Mouse (Mus musculus) fibroblast of lung, adult 2 months (primary cell): ENCODE results near the gene Plin3.

Source experiments
- DNase-seq: peaks from one replicate; pipeline ENCODE4 v3.0.0-alpha.2; 2011; ENCODE audit warnings: low read depth

Plin3 gene

GRCm38 (mm10) chr17:56300186-56300585 lies 7.5 kb upstream of the Plin3 start, which contains the start of gene Arrdc5:
Gene Arrdc5, minus strand, starts transcription at chr17:56300286.
- DNase-seq = no peak

GRCm38 (mm10) chr17:56298238-56298637 lies 5.6 kb upstream of the Plin3 start:
- DNase-seq = no peak

DNA sequence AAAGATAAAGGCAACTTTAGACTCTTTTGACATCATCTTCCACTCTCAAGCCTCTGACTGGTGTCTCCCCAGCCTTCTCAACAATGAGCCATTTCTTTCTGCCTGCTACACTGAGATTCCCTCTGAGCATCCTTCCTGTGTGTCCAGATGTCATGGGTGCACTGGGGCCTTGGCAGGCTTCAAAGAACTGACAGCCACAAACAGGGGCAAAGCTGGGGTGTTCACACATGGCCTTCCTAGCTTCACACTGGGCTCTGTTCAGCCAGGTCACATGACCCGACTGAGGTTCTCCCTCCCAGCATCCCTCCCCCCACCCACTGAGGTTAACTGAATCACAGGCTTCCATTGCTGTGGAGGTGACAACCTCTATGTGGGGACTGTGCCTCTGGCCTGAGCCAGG lies 3.5 kb upstream of the Plin3 start:
- no peak for DNase-seq

GRCm38 (mm10) chr17:56294241-56294640 lies 1.6 kb upstream of the Plin3 start:
- DNase-seq = no peak

- no peak for DNase-seq
Observed at GRCm38 (mm10) chr17:56293291-56293690, 618 bp upstream of the Plin3 start.

DNA sequence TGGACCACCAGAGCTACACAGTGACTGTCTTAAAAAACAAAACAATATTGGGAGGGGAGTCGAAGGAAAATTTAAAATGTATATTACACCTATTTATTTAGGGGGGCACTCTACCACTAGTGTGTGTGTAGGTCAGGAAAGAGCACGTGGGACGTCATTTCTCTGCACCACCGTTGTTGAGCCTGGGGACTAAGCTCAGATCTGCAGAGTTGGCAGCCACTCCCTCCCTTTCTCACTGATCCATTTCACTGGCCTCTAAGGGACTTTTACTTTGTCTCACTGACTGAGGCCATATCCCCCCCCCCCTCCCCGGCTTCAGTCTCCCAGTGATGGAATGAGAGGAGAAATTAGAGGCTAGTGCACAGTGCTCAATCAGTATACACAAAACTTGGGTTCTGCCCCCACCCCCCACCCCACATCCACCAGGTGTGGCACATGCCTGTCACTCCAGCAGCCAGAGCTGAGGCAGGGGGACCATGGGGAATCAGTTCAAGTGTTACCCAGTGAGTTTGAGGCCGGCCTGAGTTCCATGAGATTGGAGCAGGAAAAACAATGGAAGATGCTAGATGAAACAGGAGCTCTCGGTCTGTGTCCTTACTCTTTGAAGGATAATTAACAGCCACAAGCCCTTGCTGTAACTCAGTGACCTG lies 722 bp downstream of the Plin3 start:
- no peak for DNase-seq

DNA sequence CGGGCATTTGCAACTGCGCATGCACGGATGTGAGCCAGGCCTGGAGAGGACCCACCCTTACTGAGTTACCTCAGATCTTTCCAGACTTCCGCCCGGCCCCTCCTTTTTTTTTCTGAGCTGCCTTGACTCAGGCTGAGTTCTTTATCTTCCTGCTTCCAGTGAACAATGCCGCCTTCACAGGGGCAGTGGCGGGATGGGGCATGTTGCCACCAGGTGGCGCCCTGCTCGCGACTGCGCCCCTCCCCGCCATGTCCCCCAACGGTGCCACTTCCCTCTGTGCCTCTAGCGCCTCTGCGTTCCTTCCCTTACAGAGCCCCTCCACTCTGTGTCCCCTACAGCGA lies 1.5 kb downstream of the Plin3 start:
- peak; percentile 89 for DNase-seq

DNA sequence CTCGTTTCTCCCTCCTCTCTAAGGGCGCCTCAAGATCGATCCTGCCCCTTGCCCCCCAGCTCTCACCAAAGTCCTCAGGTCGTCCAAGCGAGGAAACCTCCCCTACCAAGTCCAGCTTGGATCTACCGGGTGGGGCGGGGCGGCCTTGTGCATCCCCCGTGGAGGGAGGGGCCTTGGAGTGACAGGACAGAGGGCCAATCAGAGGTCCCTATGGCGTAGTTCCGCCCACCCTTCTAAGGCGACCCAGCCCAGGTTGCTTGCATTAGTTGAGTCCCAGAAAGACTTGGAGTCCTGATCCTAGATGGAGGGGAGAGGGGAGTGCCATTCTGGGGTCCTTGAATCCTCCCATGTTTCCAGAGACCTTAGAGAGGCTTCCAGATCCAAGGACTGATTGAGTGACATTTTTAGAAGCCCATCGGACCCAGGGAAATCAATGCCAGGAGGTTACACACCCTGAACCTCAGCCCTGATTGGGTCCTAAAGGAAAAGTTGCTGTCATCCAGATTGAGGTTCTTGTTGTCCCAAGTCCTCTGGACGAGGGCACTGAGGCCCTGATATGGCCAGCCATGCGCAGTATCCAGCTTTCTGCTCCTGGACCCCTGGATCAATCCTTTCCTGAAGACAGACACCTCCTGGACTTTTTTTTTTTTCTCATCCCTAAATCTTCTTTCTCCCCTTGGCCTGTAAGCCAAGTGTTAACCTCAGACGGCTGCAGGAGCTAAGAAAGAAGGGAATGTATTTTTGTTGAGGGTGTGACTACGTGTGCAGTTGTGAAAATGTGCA lies 2.1 kb downstream of the Plin3 start:
- DNase-seq = peak; percentile 96

DNA sequence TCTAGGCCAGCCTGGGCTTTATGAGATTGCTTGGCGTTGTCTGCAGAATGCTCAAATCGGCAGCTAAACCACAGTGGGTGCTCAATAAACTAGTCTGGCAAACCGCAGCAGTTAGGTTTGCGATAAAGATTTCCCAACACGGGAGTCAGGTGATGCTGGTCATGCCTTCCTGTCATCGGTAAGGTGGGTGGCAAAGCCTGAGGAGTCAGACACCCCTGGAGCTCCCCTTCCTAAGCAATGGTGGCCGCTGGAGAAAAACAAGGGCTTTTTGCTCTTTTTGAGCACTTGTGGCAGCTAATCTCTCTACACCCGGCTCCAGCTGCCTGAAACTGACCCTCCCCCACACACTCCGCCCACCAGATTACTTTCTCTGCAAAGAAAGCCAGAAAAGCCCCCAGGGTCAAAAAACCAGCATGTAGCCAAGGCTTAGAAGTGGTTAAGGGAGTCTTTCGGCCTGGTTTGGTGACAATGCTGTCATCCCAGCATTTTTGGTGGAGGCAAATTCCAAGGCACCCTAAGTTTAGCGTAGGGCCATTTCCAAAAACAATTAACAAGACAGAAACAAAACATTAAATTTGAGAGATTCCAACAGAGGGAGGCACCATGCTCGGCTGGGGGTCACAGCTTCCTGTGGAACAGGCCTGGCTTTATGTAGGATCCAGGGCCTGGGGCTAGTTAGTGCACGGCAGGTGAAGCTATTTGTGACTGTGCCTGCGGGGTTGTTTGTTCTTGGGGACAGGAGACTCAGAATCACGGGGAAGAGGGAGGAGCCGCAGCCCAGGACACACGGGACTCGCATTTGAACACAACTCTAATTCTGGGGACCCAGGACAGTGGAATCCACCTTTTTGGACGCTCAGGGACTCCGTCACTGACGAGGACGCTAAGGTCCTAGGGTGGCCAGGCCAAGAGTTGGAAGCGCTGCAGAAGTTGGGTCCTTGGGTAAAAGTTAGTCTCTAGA lies 3.0 kb downstream of the Plin3 start:
- no peak for DNase-seq

DNA sequence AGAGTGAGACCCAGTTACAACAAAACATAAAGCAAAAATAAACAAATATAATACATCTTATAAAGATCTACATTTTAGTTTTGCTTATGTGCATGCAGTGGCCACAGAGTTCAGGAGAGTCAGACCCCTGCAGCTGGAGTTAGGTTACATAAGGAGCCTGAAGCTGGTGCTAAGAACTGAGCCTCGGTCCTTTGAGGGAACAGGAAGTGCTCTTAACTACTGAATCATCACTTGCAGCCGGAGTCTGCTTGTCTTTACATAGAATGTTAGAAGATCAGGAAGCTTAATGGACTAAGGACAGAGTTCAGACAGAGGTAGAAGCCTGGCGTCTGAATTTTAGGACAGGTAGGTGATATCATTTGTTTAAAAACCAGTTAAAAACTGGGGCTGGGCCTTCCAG lies 3.8 kb downstream of the Plin3 start:
- no peak for DNase-seq

DNA sequence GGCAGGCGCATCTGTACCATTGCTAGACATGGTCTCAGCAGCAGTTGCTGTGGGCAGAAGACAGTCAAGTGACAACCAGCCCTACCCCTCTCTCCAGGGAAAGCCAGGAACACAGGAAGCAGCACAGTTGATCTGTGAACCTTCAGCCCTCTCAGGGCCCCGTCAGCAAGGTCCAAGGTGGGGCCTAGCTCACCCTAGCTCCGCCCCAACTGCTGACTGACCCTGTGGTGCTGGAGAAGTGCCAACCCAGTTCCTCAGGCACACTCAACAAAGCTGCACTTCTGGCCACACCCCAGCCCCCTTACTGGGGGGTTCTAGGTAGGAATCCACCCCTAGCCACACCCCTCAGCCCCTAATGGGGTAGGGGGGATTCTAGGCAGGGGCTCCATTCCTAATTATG lies 4.8 kb downstream of the Plin3 start:
- no peak for DNase-seq

DNA sequence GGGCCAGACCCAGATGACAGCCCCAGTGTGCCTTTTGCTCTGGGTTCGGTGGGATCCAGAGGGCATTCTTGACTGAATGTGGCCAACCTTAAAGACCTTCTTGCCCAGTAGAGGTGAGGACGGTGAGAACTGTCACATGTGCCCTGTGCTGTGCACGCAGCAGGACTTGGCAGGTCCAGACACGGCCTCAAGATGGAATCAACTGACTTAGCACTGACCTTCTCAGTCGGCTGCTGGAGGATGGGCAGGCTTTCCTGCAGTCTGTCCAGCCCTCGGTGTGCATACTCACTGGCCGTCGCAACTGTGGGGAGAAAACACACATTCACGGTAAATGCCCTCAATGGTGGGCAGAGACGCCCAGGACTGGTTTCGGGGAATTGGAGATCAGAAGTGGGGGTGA lies 6.7 kb downstream of the Plin3 start:
- no peak for DNase-seq

GRCm38 (mm10) chr17:56283316-56283715 lies 9.4 kb downstream of the Plin3 start:
- no peak for DNase-seq

- no peak for DNase-seq
Observed at GRCm38 (mm10) chr17:56282802-56283201, 9.9 kb downstream of the Plin3 start.

- DNase-seq = no peak
Observed at GRCm38 (mm10) chr17:56281193-56281592, 11.5 kb downstream of the Plin3 start.

DNA sequence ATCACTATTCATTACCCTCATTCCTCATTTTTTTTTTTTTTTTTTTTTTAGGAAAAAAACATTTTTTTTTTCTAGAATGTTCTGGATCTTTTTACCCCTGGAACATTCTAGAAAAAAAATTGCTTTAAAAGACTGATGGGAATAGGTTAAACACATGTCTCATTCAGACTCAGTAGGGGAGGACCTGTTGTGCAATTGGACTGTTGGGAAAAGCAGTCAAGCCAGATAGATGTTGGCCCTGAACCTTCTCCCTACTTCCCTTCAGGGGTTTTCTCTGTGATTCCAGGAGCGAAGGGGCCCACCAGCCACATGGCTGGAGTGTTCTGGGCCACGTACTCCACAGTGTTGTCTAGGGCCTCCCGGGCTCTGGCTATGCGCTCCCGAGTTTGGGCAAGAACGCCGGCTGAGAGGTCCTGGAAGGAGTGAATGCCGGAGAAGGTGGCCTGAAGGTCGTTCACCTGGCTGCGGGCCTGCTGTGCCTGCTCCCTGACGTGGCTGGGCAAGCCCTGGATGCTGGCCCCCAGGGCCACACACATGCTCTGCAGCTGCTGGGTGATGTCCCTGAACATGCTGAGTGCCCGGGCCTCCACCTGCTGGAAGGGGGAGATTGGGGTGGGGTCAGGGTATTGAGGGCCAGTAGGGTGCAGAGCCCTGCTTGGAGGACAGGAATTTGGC lies 13.1 kb downstream of the Plin3 start:
- DNase-seq = no peak

GRCm38 (mm10) chr17:56278340-56278739 lies 14.3 kb downstream of the Plin3 start:
- no peak for DNase-seq

- no peak for DNase-seq
Observed at GRCm38 (mm10) chr17:56277567-56277893, 15.1 kb downstream of the Plin3 start.

GRCm38 (mm10) chr17:56276643-56277566 lies 15.8 kb downstream of the Plin3 start, which contains the start of gene Ticam1:
Gene Ticam1, minus strand, starts transcription at chr17:56276786.
- peak; percentile 97 for DNase-seq

GRCm38 (mm10) chr17:56275842-56276480 lies 16.7 kb downstream of the Plin3 start:
- no peak for DNase-seq
